Comparison of ENCODE assay signal across 35 mouse cellular contexts in genomic region chr4:75572603-75573002, GRCm38 (mm10).
"Had no signal": no experiment of that assay in that cellular context is flagged by ENCODE, and none has a peak within 500 bp of the region (broad histone marks: within the 10 kb centered on the region; RNA-seq: fewer than 3 reads in every experiment).

No protein-coding gene starts in this region.

- H3K4me2 ChIP-seq: heart, embryonic 11.5 days; heart, embryonic 12.5 days; heart, embryonic 13.5 days; heart, embryonic 15.5 days; hindbrain, embryonic 12.5 days; hindbrain, embryonic 13.5 days; hindbrain, embryonic 14.5 days; hindbrain, embryonic 15.5 days; intestine, embryonic 15.5 days; kidney, embryonic 15.5 days had no signal

- DNase-seq: heart, postnatal 10 days; heart, postnatal 14 days; heart, postnatal 36 days; heart, postnatal 4 days; kidney, adult 11 months; kidney, adult 18-20 months; kidney, adult 2 months; kidney, adult 8-10 months; kidney, adult 9 months; kidney, postnatal 10 days; kidney, postnatal 14 days; kidney, postnatal 25 days; kidney, postnatal 36 days; kidney, postnatal 4 days; layer of hippocampus, adult 9-11 months; layer of hippocampus, postnatal 36 days had no signal

- H3K27ac ChIP-seq: heart, embryonic 10.5 days; heart, embryonic 13.5 days; heart, embryonic 15.5 days; hindbrain, embryonic 10.5 days; hindbrain, embryonic 12.5 days; hindbrain, embryonic 13.5 days; hindbrain, embryonic 14.5 days; hindbrain, embryonic 15.5 days; hindbrain, postnatal 0 days; intestine, embryonic 15.5 days; kidney, embryonic 15.5 days; kidney, postnatal 0 days; layer of hippocampus, adult 2 months had no signal

- H3K9me3 ChIP-seq: heart, embryonic 10.5 days; heart, embryonic 12.5 days; heart, embryonic 13.5 days; heart, embryonic 15.5 days; hindbrain, embryonic 10.5 days; hindbrain, embryonic 12.5 days; hindbrain, embryonic 13.5 days; hindbrain, embryonic 15.5 days; intestine, embryonic 15.5 days; kidney, embryonic 15.5 days had no signal

- H3K36me3 ChIP-seq: heart, embryonic 10.5 days; heart, embryonic 12.5 days; heart, embryonic 13.5 days; heart, embryonic 15.5 days; hindbrain, embryonic 10.5 days; hindbrain, embryonic 12.5 days; hindbrain, embryonic 13.5 days; hindbrain, embryonic 15.5 days; intestine, embryonic 15.5 days; kidney, embryonic 15.5 days had no signal

- H3K9ac ChIP-seq: heart, embryonic 12.5 days; heart, embryonic 13.5 days; heart, embryonic 15.5 days; hindbrain, embryonic 12.5 days; hindbrain, embryonic 13.5 days; hindbrain, embryonic 14.5 days; hindbrain, embryonic 15.5 days; intestine, embryonic 15.5 days; kidney, embryonic 15.5 days had no signal

- H3K27me3 ChIP-seq: heart, embryonic 12.5 days; heart, embryonic 13.5 days; heart, embryonic 15.5 days; hindbrain, embryonic 12.5 days; hindbrain, embryonic 13.5 days; hindbrain, embryonic 15.5 days; intestine, embryonic 15.5 days; kidney, embryonic 15.5 days had no signal

- H3K4me3 ChIP-seq: heart, embryonic 10.5 days; heart, embryonic 12.5 days; heart, embryonic 13.5 days; heart, embryonic 15.5 days; hindbrain, embryonic 10.5 days; hindbrain, embryonic 12.5 days; hindbrain, embryonic 13.5 days; hindbrain, embryonic 15.5 days; intestine, embryonic 15.5 days; kidney, embryonic 15.5 days; layer of hippocampus, adult 2 months had no signal

- ATAC-seq: hindbrain, embryonic 16.5 days; hindbrain, postnatal 0 days; inflammation-experienced regulatory T-cells, adult 6 months; intestine, embryonic 15.5 days; intestine, embryonic 16.5 days; intestine, postnatal 0 days had no signal

- H3K4me1 ChIP-seq: heart, embryonic 10.5 days; heart, embryonic 12.5 days; heart, embryonic 13.5 days; heart, embryonic 15.5 days; hindbrain, embryonic 10.5 days; hindbrain, embryonic 12.5 days; hindbrain, embryonic 13.5 days; hindbrain, embryonic 15.5 days; intestine, embryonic 15.5 days; kidney, embryonic 15.5 days had no signal
